Mouse (Mus musculus): ENCODE measurements at regions not wholly inside any gene's neighbourhood (a gene's known extent, or its start where the extent isn't known, plus 50 kb on each side); places are given as distances from the start of the nearest gene placed in this dataset.

DNA sequence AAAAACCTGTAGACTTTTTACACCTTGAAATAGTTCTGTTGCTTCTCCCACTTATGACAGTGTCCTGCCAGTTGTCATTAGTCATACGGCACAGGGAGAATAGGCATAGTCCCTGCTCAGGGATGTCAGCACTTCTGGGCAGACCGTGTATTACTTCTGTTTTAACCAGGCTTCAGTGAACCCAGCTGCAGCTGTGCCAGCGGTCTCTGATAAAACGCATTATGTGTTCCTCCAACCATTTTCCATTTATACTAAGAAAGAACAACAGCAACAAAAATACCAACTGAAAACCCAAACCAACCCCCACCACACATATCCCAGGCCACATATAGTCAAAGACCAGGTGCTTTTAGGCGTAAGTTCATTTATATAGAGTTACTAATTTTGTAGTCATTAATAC is 83.1 kb upstream of the Prdm1 start:
- no peak for TF ChIP-seq CTCF (IDR thresholded peaks at IDR 0.05; ENCODE audit: low read depth)
- TF ChIP-seq EP300 (IDR thresholded peaks at IDR 0.05; ENCODE audit: low read depth): no peak

All from liver, postnatal 0 days (tissue).